Mouse (Mus musculus): Measurements from ENCODE around the gene Lix1l.
"Not testable (repeated sequence)": the region's sequence is repeated elsewhere in the genome, so short reads cannot be mapped to it uniquely, and the experiment has no call there.

Lix1l gene

GRCm38 (mm10) chr3:96590657-96591056, 10.3 kb upstream of the Lix1l start:
- no peak for DNase-seq (ENCODE audit: low read depth)

- DNase-seq (ENCODE audit: low read depth): peak; percentile 60
Measured at GRCm38 (mm10) chr3:96593374-96593773, 7.6 kb upstream of the Lix1l start.

- peak; percentile 94 for DNase-seq (ENCODE audit: low read depth)
Measured at GRCm38 (mm10) chr3:96593790-96594560, 7.0 kb upstream of the Lix1l start, which contains the start of gene Polr3gl. Polr3gl (minus strand) TSS chr3:96594181.

DNA sequence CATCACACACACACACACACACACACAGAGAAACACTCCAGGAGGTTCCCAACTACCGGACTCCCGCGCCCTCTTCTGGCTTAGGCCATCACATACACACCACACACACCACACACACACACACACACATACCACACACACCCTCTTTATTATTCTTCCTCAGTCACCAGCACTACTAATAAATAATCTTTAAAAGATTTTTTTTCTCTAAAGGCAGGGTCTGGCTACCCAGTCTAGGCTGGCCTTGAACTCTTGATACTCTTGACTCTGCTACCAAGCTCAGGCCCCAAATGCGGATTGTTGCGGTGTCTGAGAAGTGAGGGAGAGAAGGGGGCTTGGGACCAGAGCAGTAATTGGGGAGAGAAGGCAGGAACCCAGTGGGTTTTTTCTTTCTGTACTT, 6.1 kb upstream of the Lix1l start:
- peak; percentile 26 for DNase-seq (ENCODE audit: low read depth)

GRCm38 (mm10) chr3:96595661-96596060, 5.3 kb upstream of the Lix1l start:
- no peak for DNase-seq (ENCODE audit: low read depth)

GRCm38 (mm10) chr3:96596228-96596707, 4.7 kb upstream of the Lix1l start, which contains the start of gene Ankrd34a:
Ankrd34a (plus strand) TSS chr3:96596636.
- DNase-seq (ENCODE audit: low read depth): peak; percentile 44

GRCm38 (mm10) chr3:96596855-96597254, 4.1 kb upstream of the Lix1l start:
- DNase-seq (ENCODE audit: low read depth): no peak

GRCm38 (mm10) chr3:96597435-96597891, 3.5 kb upstream of the Lix1l start:
- peak; percentile 52 for DNase-seq (ENCODE audit: low read depth)

DNA sequence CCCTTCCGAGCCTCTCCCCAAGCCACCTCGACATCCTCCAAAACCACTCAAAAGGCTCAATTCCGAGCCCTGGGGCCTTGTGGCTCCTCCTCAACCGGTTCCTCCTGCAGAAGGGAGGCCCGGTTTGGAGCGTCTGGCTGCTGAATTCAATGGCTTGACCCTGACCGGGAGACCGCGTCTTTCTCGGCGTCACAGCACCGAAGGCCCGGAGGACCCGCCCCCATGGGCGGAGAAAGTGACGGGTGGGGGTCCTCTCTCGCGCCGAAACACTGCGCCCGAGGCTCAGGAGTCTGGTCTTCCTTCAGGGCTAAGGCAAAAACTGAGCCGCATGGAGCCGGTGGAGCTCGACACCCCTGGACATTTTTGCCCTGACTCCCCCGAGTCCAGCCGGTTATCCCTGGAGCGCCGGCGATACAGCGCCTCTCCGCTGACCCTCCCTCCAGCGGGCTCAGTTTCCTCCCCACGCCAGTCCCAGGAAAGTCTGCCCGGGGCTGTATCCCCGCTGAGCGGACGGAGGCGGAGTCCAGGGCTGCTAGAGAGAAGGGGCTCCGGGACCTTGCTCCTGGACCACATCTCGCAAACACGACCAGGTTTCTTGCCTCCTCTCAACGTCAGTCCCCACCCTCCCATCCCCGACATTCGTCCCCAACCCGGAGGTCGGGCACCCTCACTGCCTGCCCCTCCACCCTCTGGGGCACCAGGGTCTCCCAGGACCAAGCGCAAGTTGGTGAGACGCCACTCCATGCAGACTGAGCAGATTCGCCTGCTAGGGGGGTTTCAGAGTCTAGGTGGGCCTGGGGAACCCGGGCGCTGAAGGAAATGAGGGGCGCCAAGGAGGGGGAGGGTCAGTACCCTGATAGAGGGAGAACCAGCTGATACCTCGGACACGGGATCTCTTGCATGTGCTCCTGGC, 2.5 kb upstream of the Lix1l start:
- peak; percentile 39 for DNase-seq (ENCODE audit: low read depth)

- no peak for DNase-seq (ENCODE audit: low read depth)
Measured at GRCm38 (mm10) chr3:96599069-96599393, 1.9 kb upstream of the Lix1l start.

DNA sequence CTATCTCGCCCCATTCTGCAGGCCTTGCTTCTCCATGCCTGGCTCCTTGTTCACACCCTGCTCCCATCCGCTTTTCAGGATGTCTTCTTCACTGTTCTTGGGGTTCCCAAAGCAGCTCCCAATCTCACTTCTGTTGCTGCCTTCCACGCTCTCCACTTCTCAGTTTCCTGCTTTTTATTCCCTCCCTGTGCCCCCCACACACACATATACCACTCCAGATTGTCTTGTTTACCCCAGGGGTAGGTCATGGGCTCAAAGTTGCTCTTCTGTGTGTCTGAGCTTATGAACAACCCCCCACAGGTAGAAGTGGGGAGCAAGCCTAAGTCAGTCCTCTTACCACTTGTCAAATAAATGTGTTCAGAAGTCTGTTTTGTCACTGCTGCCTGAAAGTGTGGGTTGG, 1.5 kb upstream of the Lix1l start:
- no peak for DNase-seq (ENCODE audit: low read depth)

GRCm38 (mm10) chr3:96601251-96601787, 370 bp downstream of the Lix1l start:
- DNase-seq (ENCODE audit: low read depth): peak; percentile 56

GRCm38 (mm10) chr3:96601941-96602703, 1.2 kb downstream of the Lix1l start:
- DNase-seq (ENCODE audit: low read depth): no peak

DNA sequence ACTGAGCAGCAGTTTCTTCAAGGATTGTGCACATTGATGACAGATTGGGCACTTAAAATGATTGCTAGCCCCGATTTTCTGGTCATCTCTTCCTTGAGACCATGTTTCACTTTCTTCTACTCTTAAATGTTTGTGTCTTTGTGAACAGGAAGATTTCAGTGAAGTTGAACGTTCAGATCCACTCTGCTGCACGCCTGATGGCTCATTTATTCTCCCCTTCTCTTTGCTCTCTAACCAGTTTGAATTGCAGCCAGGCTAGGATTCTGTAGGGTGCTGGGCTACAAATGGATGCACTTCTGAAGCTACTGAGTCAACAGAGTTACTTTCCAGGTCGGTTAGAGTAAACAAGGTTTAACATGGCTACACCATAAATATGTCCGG, 1.7 kb downstream of the Lix1l start:
- DNase-seq (ENCODE audit: low read depth): no peak

GRCm38 (mm10) chr3:96603311-96603710, 2.4 kb downstream of the Lix1l start:
- DNase-seq (ENCODE audit: low read depth): no peak

- not testable (repeated sequence) for DNase-seq (ENCODE audit: low read depth)
Measured at GRCm38 (mm10) chr3:96606007-96606406, 5.1 kb downstream of the Lix1l start.

DNA sequence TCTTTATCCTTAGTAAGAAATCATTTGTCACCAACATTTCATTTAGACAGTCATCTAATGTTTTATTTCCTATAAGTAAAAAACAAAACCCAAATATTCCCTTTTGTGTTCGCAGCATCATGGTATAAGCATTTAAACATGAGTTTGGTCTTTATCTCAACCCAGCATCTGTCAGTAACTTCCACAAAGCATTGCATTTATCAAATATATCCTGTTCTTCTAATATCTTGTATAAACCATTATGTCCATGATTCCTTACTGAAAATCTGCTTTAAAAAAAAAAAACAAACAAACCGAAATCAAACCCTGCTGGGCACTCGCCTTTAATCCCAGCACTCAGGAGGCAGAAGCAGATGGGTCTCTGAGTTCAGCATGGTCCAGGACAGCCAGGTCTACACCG, 5.7 kb downstream of the Lix1l start:
- DNase-seq (ENCODE audit: low read depth): no peak

DNA sequence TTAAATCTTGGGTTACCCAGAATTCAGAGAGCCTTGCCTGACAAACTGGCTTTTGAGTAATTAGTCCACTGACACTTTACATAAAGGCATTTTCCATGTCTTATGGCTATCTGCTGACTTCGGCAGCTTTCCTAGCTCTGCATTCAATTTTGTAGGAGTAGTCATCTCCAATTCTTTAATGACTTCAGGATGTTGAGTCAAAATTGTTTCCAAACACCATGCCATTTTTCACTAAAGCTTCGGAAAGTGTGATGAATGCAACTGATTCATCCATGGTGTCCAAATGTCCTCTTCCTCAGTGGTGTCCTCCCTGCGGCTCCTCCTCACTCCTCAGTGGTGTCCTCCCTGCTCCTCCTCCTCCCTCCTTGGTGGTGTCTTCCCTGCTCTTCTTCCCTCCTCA, 17.0 kb downstream of the Lix1l start:
- no peak for DNase-seq (ENCODE audit: low read depth)

DNA sequence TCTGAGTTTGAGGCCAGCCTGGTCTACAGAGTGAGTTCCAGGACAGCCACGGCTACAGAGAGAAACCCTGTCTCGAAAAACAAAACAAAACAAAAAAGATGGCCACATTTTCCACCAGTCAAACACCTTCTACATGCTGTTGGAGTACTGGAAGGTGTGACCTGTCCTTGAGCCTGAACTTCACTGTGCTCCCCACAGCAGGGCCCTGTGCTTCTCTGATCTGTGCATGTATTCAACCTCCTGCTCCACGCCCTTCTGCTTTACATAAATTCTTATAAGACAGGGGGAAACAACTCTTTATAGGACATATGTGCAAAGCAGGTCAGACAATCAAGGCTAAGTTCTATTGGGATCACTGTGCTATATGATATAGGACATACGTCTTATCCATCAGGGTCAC, 22.3 kb downstream of the Lix1l start:
- DNase-seq (ENCODE audit: low read depth): no peak

DNA sequence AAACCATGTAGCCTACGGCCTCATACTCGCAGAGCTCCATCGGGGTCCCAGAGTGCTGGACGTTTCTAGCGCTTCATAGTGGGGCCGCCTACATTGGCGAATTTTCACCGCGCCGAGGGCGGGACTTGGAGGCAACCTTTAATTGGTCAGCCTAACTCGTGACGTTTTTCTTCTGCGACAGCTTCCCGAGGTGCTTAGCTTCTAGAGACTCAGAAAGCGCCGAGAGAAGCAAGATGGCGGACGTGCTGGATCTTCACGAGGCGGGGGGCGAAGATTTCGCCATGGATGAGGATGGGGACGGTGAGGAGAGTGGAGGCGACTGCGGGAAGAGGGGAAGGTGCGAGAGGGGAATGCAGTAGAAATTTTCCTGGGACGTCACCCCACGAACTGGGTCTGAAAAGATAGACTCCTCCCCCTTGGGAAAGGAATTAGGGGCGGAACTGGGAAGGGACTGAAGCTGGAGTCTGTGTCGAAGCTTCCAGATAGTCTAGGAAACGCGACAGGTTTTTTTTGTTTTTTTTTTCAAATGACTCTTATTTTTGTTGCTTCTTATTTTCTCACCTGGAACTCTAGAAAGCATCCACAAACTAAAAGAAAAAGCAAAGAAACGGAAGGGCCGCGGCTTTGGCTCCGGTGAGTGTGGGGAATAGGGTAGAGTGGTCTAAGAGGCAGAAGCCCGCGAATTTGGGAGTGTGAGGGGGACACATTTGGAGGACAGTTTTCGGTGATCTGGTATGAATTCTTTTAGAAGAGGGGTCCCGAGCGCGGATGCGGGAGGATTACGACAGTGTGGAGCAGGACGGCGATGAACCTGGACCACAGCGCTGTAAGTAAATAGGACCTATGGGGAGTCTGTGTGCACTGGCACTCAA, 29.0 kb downstream of the Lix1l start, which contains the start of gene Rbm8a:
TSS of gene Rbm8a (plus strand) at position 205 of the 872 bp plus-strand sequence.
- DNase-seq (ENCODE audit: low read depth): peak; percentile 96

GRCm38 (mm10) chr3:96632058-96632457, 31.1 kb downstream of the Lix1l start:
- no peak for DNase-seq (ENCODE audit: low read depth)
